Mouse (Mus musculus): ENCODE data around the gene Zfp947. TPM values are rescaled to one million over a fixed set of nuclear protein-coding genes. Genes with fewer than 3 reads are reported as not detected.
A peak's percentile ranks its signal among the peaks of the same experiment; 100 is the strongest.
"Not testable (repeated sequence)": the region's sequence is repeated elsewhere in the genome, so short reads cannot be mapped to it uniquely, and the experiment has no call there.

The Zfp947 gene
- total RNA-seq (2021), result under 1 TPM in 1 of 2 experiments, not detected in 1; 0.27 TPM
- long read RNA-seq, experiment 1, result 0 reads
- long read RNA-seq, experiment 2, result 0 reads

DNA sequence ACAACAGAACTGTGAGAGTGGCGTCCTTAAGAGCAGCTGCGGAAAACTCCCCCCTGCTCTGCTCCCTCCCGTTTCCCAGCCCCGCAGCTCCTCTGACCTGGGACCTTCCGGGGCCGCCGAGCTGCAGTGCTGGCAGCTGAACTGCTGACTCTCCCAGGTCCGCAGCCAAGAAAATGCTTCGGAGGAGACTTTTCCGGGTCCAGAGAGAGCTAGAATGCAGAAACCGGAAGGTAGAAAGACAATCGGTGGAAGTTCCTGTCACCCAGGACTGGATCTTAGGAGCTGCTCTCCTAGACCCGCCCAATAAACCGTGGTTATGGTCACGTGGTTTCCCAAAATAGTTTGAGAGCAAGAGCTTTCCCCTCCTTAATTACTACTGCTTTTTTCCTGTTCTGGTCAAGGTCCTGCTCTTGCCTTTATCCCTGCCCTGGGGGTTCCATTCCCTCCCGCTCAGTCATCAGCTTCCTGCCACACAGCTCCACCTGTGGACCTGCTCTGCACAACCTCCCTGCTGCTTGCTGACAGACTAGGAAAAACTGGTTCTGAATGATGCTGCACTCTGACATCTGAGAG is at the start of gene Zfp947:
Gene Zfp947, minus strand, starts transcription at position 469 of the 573 bp plus-strand sequence.
- intact Hi-C loops (cut with DNase I), result not testable (repeated sequence)
- DNase-seq (ENCODE audit: low spot score in 2 of 2), result peak; percentile 3 to 4

DNA sequence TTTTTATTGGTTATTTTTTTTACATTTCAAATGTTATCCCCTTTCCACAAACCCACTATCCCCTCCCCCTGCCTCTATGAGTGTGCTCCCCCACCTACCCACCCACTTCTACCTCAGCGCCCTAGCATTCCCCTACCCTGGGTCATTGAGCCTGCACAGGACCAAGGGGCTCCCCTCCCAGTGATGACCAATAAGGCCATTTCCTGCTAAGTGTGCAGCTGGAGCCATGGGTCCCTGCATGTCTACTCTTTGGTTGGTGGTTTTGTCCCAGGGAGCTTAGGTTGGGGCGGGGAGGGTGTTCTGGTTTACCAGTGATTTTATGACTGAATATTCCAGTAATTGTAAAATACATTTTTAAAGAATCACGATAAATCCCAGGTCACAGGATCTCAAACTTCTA is 686 bp downstream of the Zfp947 start:
- DNase-seq (ENCODE audit: low spot score in 2 of 2); intact Hi-C loops (cut with DNase I): not testable (repeated sequence)

DNA sequence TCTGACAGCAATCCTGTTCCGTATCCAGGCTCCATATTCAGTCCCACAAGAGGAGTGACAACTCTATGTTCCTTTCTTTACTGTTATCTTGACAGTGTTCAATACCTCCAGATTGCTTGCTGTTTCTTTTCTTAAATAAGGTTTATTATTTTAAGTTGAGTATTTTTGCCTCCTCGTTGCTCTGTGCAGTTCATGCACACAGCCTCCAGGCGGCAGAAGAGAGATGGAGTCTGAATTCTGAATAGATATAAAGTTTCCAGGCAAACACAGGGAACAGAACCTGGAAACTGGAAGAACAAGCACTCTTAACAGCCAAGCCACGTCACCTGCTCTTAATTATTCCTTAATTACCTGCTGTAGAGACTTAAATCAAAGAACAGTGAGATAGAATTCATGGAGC is 12.0 kb downstream of the Zfp947 start:
- intact Hi-C loops (cut with DNase I); DNase-seq (ENCODE audit: low spot score in 2 of 2): not testable (repeated sequence)

DNA sequence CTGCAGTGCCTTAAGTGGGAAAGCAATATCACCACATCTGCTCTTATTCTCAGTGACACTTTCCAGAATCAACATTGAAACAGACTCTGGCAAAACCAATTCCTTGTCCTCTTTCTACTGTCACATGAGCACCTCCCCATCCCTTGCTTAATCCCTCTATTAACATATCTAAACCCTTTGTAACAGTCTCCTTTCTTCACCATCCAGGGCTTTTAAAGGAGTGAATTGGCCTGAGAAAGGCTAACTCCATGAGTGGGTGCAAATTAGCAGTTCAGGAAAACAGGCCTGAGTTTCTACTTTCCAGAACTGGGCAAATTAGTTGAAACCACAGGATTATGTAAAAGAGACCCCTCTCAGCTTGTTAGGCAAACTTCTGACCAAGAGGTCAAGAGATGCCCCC is 47.2 kb downstream of the Zfp947 start:
- intact Hi-C loops (cut with DNase I), result no loop called here
- DNase-seq (ENCODE audit: low spot score in 2 of 2), result no peak

Other genes with a start within 250 kb of the Zfp947 start
- 10 to 100 TPM; 14.7 to 15.2 TPM for gene Zfp942, start 203.7 kb downstream of the Zfp947 start, total RNA-seq (2021)
- gene Zfp943, start 203.6 kb downstream of the Zfp947 start, total RNA-seq (2021), result 10 to 100 TPM; 17.7 to 18.8 TPM
- 1 to 10 TPM; 5.0 TPM for gene Zfp994, start 59.4 kb upstream of the Zfp947 start, total RNA-seq (2021)
- 10 to 100 TPM; 10.9 to 11.4 TPM for gene CT030661.1, start 148.6 kb upstream of the Zfp947 start, total RNA-seq (2021)
- 1 to 10 TPM; 8.3 to 9.1 TPM for gene Zfp944, start 195.2 kb upstream of the Zfp947 start, total RNA-seq (2021)
- 1 to 10 TPM; 7.2 to 9.2 TPM for gene Zfp758, start 195.3 kb upstream of the Zfp947 start, total RNA-seq (2021)

All from left cerebral cortex, postnatal 14 days (tissue).